Mouse (Mus musculus) heart, embryonic 12.5 days (tissue): ENCODE measurements around the gene Kbtbd12. TPM values are rescaled to one million over a fixed set of nuclear protein-coding genes. Genes with fewer than 3 reads are reported as not detected.
A peak's percentile ranks its signal among the peaks of the same experiment; 100 is the strongest.

ENCODE experiments used
- ATAC-seq: fragments of 200-750 bp; cut with Nextera tagmentation; 2 replicates; pipeline ENCODE4 v1.8.0; 2017; ENCODE audit warnings: moderate TSS enrichment, moderate library complexity; ENCODE audit not compliant: insufficient number of reproducible peaks, low FRiP score
- H3K27ac ChIP-seq: fragments of 300-500 bp; sonication (generic); 2 replicates; pipeline ENCODE4 v1.5.1; 2016; ENCODE audit warnings: mild to moderate bottlenecking, moderate library complexity; ENCODE audit not compliant: poor library complexity, severe bottlenecking
- H3K27me3 ChIP-seq: fragments of 300-500 bp; sonication (generic); replicated peaks from 2 replicates; pipeline ENCODE4 v1.6.1; 2016; ENCODE audit warnings: mild to moderate bottlenecking, moderate library complexity
- H3K36me3 ChIP-seq: fragments of 300-500 bp; sonication (generic); 2 replicates; pipeline ENCODE4 v1.6.1; 2016; ENCODE audit warnings: mild to moderate bottlenecking, moderate library complexity
- H3K4me1 ChIP-seq: fragments of 300-500 bp; sonication (generic); replicated peaks from 2 replicates; pipeline ENCODE4 v1.6.1; 2016; ENCODE audit warnings: mild to moderate bottlenecking
- H3K4me2 ChIP-seq: fragments of 300-500 bp; sonication (generic); 2 replicates; pipeline ENCODE4 v1.6.1; 2016; ENCODE audit warnings: mild to moderate bottlenecking, moderate library complexity
- H3K4me3 ChIP-seq: fragments of 300-500 bp; sonication (generic); 2 replicates; pipeline ENCODE4 v1.5.1; 2016; ENCODE audit warnings: mild to moderate bottlenecking
- H3K9ac ChIP-seq: fragments of 300-500 bp; sonication (generic); 2 replicates; pipeline ENCODE4 v1.6.1; 2016; ENCODE audit warnings: mild to moderate bottlenecking, moderate library complexity
- H3K9me3 ChIP-seq: fragments of 300-500 bp; sonication (generic); replicated peaks from 2 replicates; pipeline ENCODE4 v1.6.1; 2016; ENCODE audit warnings: mild to moderate bottlenecking, moderate library complexity
- WGBS: fragments of 180-500 bp; shearing (Covaris S2); methylation state at CpG from one replicate; pipeline ENCODE4 v1.1.7; 2016; 5-methylcytosine and 5-hydroxymethylcytosine counted together
- polyA plus RNA-seq: library from polyadenylated mRNA; unstranded; fragments of >200 nt; fragmentation: Nextera tagmentation; extraction: Ambion mirVana; gene quantifications from 2 replicates; pipeline ENCODE4 v1.2.1, GENCODE M21; 2016

Kbtbd12 gene
- polyA plus RNA-seq, 1 experiment from 2014 or later = 13.6 TPM

DNA sequence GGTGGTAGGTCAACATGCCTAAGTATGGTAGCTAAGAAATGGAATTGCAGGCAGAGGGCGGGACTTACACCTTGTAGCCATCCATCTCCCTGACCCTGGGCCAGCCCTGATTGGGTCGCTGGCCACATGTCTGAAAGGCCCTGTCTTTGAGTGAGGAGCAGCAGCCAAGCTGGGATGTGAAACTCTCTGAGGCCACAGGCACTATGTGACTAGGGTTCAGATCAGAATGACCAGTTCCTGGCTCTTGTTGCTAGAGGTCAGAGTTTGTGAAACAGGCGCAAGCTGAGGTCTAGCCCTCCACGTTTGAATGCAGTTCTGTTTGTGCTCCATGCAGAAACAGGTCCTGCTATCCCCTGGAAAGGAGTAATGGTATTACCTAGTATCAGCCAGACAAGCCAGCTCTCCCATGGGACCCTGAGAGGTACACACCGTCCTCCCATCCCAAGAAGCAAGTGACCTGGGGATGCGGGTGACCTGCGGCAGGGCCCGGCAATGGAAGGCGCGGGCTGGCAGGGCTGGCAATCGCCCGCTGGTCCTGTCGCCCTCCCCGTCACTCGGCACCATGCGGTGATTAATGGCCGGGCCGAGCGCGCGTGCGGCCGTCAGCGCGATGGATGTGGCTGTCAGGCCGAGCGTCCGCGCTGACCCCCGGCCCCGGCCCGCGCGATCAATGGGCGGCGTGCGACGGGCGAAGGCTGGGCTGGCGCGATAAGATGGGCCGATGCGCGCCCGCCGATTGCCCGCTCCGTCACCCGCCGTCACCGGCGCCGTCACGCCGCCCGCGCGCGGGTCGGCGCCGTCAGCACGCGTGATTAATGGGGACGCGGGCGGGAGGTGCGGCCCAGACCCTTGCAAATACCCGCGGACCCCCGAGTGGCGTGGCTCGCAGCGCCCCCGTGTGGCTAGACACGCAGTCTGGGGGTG is 138.0 kb downstream of the Kbtbd12 start:
- Histone ChIP-seq H3K9ac (peak overlapping the region; percentile 67), H3K4me1 (peaks cover 35% of the 10 kb centered on the region), H3K27ac (no peak overlapping the region), H3K4me3 (peak overlapping the region; percentile 58), H3K9me3 (no peaks in the 10 kb centered on the region), H3K36me3 (peaks cover 48% of the 10 kb centered on the region), H3K27me3 (peaks cover 4% of the 10 kb centered on the region; the same call in 1 of the 2 replicates), H3K4me2 (peak overlapping the region; percentile 98)
- peak; percentile 65 for ATAC-seq
- 2% methylated on average over 76 of the region's 76 CpGs for WGBS

Other genes with a start within 250 kb of the Kbtbd12 start
- 18.5 and 20.5 TPM in 2 replicates for gene Eefsec, start 191.4 kb downstream of the Kbtbd12 start, polyA plus RNA-seq
- gene Ruvbl1, start 172.5 kb downstream of the Kbtbd12 start, polyA plus RNA-seq = 75.7 and 80.2 TPM in 2 replicates
- gene Sec61a1, start 119.0 kb downstream of the Kbtbd12 start, polyA plus RNA-seq = 206 and 209 TPM in 2 replicates
- 9.2 and 9.7 TPM in 2 replicates for gene Mgll, start 86.5 kb upstream of the Kbtbd12 start, polyA plus RNA-seq
- 22.0 and 24.2 TPM in 2 replicates for gene Abtb1, start 204.0 kb upstream of the Kbtbd12 start, polyA plus RNA-seq
- gene Podxl2, start 237.1 kb upstream of the Kbtbd12 start, polyA plus RNA-seq = 44.0 and 50.8 TPM in 2 replicates